Mouse (Mus musculus) kidney, embryonic 14.5 days (tissue): ENCODE results near the gene Map7d2. TPM values are rescaled to one million over a fixed set of nuclear protein-coding genes. Genes with fewer than 3 reads are reported as not detected.

Experiments used
- ATAC-seq: fragments of 200-750 bp; cut with Nextera tagmentation; 2 replicates; pipeline ENCODE4 v1.8.0; 2017; ENCODE audit warnings: moderate number of reproducible peaks, mild to moderate bottlenecking, moderate TSS enrichment, moderate library complexity; ENCODE audit not compliant: low FRiP score, low TSS enrichment
- H3K27ac ChIP-seq: fragments of 300-500 bp; sonication (generic); 2 replicates; pipeline ENCODE4 v1.5.1; 2014; ENCODE audit warnings: low read depth, mild to moderate bottlenecking, low read length, moderate library complexity, mixed read lengths
- H3K27me3 ChIP-seq: fragments of 300-500 bp; sonication (generic); 2 replicates; pipeline ENCODE4 v1.6.1; 2014; ENCODE audit warnings: mild to moderate bottlenecking, low read length; ENCODE audit not compliant: control insufficient read depth, insufficient read depth
- H3K36me3 ChIP-seq: fragments of 300-500 bp; sonication (generic); 2 replicates; pipeline ENCODE4 v1.6.1; 2014; ENCODE audit warnings: low read length, mixed read lengths; ENCODE audit not compliant: control insufficient read depth, insufficient read depth
- H3K4me1 ChIP-seq: fragments of 300-500 bp; sonication (generic); 2 replicates; pipeline ENCODE4 v1.6.1; 2014; ENCODE audit warnings: low read length, mixed read lengths; ENCODE audit not compliant: control insufficient read depth, insufficient read depth
- H3K4me2 ChIP-seq: fragments of 300-500 bp; sonication (generic); replicated peaks from 2 replicates; pipeline ENCODE4 v1.6.1; 2014; ENCODE audit warnings: low read depth, mild to moderate bottlenecking, low read length
- H3K4me3 ChIP-seq: fragments of 300-500 bp; sonication (generic); 2 replicates; pipeline ENCODE4 v1.5.1; 2014; ENCODE audit warnings: mild to moderate bottlenecking, low read length
- H3K9ac ChIP-seq: fragments of 300-500 bp; sonication (generic); 2 replicates; pipeline ENCODE4 v1.6.1; 2014; ENCODE audit warnings: low read depth, mild to moderate bottlenecking, low read length, moderate library complexity
- H3K9me3 ChIP-seq: fragments of 300-500 bp; sonication (generic); 2 replicates; pipeline ENCODE4 v1.6.1; 2016; ENCODE audit warnings: low read length; ENCODE audit not compliant: control insufficient read depth
- WGBS: fragments of 180-500 bp; shearing (Covaris S2); extraction: QIAGEN DNeasy Blood & Tissue Kit; methylation state at CpG from one replicate; pipeline ENCODE4 v1.1.7; 2014; 5-methylcytosine and 5-hydroxymethylcytosine counted together
- polyA plus RNA-seq: library from polyadenylated mRNA; unstranded; fragments of >200 nt; fragmentation: Nextera tagmentation; extraction: Ambion mirVana; gene quantifications from 2 replicates; pipeline ENCODE4 v1.2.1, GENCODE M21; 2014

The Map7d2 gene
- polyA plus RNA-seq, 1 experiment from 2014 or later, result 2.8 TPM

DNA sequence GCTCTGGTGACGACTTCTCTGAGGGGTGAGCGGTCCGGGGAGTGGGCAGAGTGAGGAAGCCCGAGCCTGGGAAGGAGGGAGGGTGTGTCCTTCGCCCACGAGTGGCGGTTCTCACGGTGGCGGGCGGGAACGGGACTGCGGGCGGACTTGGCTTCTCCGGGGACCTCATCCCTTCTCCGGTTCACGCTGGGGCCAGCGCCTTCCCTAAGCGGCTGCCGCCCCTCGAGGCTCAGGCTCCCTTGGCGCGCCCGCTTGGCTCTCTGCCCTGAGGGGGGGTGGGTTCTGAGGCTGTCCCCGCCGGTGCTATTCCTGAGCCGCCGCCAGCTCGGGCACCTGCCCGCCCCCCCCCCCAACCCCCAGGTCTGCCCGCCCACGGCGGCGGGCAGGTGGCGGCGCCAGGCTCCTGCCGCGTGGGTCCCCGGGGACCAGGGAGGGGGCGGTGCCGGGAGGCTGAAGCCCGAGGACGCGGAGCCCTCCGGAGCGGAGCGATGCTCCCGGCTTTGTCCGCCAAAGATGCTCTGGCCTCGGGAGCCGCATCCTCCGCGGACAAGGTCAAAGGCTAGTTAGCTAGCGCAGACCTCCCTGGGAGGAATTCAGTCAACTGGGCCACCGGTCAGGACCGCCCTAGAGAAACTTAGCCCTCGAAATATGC is 118.6 kb downstream of the Map7d2 start:
- peak; percentile 85 for ATAC-seq

DNA sequence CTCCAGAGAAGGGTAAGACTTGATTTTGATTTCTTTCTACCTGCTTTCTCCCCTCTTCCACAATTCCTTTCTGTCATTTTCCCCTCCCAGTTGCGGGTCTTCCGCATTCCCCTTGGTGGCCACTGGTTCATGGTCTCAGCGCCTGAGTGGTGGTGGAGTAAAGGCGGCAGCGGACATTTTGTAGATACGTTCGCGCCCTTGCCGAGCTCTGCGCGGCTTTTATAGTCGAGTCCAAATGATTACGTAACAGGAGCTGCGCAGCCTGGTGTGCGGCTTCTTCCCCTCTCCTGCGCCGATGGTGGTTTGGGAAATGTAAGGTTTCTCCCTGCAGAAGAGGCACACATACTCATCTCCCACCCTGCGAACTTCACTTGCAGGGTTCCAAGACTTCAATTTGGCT is 127.6 kb downstream of the Map7d2 start:
- Histone ChIP-seq H3K4me2 (no peak overlapping the region), H3K4me3 (no peak overlapping the region), H3K9ac (no peak overlapping the region), H3K36me3 (0 out of 2 replicates have a peak, but pooled peaks cover 2% of the 10 kb centered on the region), H3K27ac (no peak overlapping the region), H3K27me3 (peaks cover 2% of the 10 kb centered on the region; the same call in 1 of the 2 replicates), H3K4me1 (no peaks in the 10 kb centered on the region), H3K9me3 (no peaks in the 10 kb centered on the region)
- 89% methylated on average over 18 of the region's 18 CpGs for WGBS
- no peak for ATAC-seq

More for the DNA sequence above, 118.6 kb downstream of the Map7d2 start:
- Histone ChIP-seq H3K27ac (peak overlapping the region; percentile 73), H3K4me3 (peak overlapping the region; percentile 60), H3K4me2 (peak overlapping the region; percentile 44), H3K9me3 (no peaks in the 10 kb centered on the region), H3K4me1 (no peaks in the 10 kb centered on the region), H3K27me3 (no peaks in the 10 kb centered on the region), H3K9ac (peak overlapping the region; percentile 69), H3K36me3 (no peaks in the 10 kb centered on the region)
- WGBS, result 22% methylated on average over 47 of the region's 56 CpGs

DNA sequence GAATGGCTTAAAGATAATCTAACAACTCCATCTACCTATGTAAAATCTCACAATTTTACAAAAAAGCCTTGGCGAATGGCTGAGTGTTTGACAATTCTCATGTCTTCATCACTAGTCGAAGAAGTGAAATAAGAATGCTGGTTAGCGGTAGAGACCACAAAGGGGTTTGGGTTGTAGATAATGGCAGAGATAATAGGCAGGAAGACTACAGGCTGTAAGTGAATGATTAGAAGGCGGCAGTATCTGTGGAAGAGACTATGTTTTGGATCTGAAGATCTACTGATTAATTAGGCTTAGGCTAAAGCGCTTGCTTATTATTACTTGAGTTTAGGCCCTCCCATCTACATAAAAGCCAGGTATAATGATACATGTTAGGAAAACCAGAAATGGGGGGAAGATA is 132.7 kb downstream of the Map7d2 start:
- Histone ChIP-seq H3K4me2 (no peak overlapping the region), H3K4me3 (no peak overlapping the region), H3K4me1 (no peaks in the 10 kb centered on the region), H3K9me3 (no peaks in the 10 kb centered on the region), H3K27ac (no peak overlapping the region), H3K27me3 (no peaks in the 10 kb centered on the region), H3K36me3 (peaks cover 2% of the 10 kb centered on the region; the same call in 1 of the 2 replicates), H3K9ac (no peak overlapping the region)
- 94% methylated on average over 5 of the region's 5 CpGs for WGBS
- no peak for ATAC-seq

Other genes starting within 250 kb of the Map7d2 start
- 14.2 and 16.1 TPM in 2 replicates for gene Rps6ka3, start 204.3 kb upstream of the Map7d2 start, polyA plus RNA-seq
- gene Eif1ax, start 42.4 kb upstream of the Map7d2 start, polyA plus RNA-seq, result 128 and 130 TPM in 2 replicates
- 23.8 and 27.7 TPM in 2 replicates for gene Bclaf3, start 112.1 kb downstream of the Map7d2 start, polyA plus RNA-seq
- gene Sh3kbp1, start 212.7 kb downstream of the Map7d2 start, polyA plus RNA-seq, result 28.0 and 41.5 TPM in 2 replicates